Mouse (Mus musculus) left cerebral cortex, adult 8-10 months (tissue): Measurements from ENCODE around the gene Gm11213. TPM values are rescaled to one million over a fixed set of nuclear protein-coding genes. Genes with fewer than 3 reads are reported as not detected.

Source experiments
- DNase-seq, 2 experiments: peaks; one replicate each; pipeline ENCODE4 v3.0.0; 2022; ENCODE audit warnings: low spot score in 2 of 2
- total RNA-seq, 4 experiments: library from RNA; stranded (reverse); gene quantifications; 2 replicates each; pipeline ENCODE4 v1.2.4; 2022

Gm11213 gene
- total RNA-seq, 4 experiments from 2014 or later: not detected

- no peak for DNase-seq
Observed at GRCm38 (mm10) chr4:63580078-63580477, 25.0 kb downstream of the Gm11213 start.

DNA sequence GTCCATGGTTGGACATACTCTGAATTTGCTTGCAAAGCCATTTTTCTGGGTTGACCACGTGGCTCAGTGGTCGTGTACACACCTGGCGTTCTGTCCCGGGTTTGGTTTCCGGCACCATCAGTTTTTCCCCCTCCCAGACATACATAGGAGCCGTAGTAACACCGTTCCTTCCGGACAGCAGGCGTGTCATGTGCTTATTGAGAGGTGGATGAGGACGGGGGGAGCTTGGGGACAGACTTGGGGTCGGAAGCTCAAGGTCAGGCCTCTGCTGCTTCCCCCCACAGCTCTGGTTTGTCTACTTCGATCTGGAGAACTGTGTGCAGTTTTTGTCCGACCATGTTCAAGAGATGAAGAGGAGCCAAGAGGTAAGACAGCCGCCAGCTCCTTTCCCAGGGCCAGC lies 25.4 kb downstream of the Gm11213 start:
- DNase-seq: no peak

- DNase-seq: no peak
Observed at GRCm38 (mm10) chr4:63572621-63573020, 32.4 kb downstream of the Gm11213 start.

DNA sequence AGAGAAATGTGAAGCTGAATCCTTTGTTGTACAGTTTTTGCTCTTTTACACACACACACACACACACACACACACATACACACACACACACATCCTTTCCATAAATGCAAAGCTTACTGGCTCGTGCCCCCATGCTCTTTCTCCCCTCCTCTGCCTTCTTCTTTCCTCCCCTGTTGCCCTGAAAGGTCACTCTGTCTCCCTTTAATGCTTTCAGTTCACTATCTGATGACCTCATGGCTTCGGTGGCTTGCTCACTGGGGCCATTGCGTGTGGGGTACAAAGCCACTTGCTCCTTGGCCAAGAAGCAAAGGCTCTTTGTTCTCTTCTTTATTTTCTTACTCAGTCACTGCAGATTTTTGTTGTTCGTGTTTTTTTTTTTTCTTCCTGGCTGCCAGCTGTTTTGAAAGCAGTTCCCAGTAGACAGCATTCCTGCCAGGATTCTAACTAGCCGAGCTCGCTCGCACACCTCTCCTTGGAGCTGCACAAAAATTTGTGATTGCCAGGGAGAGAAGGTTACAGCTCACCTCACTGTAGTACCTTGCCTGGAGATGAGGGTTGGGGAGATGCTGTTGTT lies 34.8 kb downstream of the Gm11213 start:
- no peak for DNase-seq

DNA sequence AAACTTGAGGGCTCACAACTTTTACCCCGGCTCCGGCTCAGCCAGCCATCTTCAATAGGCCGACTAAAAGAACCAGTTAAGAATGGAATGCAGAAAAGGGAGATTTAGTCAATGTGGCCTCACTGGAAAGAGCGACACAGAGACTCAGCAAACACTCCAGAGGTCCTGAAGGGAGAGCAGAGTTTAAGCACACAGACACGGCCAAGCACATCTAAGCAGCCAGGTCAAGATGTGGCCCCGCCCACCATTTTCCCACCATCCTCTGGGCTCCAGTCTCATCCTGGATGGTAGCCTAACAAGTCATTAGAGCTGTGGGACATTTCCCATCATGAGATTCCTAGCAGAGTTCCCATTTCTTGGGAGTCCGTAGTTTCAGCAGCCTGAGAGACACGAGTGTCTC lies 35.7 kb downstream of the Gm11213 start:
- no peak for DNase-seq

GRCm38 (mm10) chr4:63567712-63568390 lies 37.2 kb downstream of the Gm11213 start:
- DNase-seq: no peak

- no peak for DNase-seq
Observed at GRCm38 (mm10) chr4:63562742-63563141, 42.3 kb downstream of the Gm11213 start.

GRCm38 (mm10) chr4:63561861-63562675 lies 43.0 kb downstream of the Gm11213 start:
- no peak for DNase-seq

GRCm38 (mm10) chr4:63560079-63560478 lies 45.0 kb downstream of the Gm11213 start:
- DNase-seq: no peak

DNA sequence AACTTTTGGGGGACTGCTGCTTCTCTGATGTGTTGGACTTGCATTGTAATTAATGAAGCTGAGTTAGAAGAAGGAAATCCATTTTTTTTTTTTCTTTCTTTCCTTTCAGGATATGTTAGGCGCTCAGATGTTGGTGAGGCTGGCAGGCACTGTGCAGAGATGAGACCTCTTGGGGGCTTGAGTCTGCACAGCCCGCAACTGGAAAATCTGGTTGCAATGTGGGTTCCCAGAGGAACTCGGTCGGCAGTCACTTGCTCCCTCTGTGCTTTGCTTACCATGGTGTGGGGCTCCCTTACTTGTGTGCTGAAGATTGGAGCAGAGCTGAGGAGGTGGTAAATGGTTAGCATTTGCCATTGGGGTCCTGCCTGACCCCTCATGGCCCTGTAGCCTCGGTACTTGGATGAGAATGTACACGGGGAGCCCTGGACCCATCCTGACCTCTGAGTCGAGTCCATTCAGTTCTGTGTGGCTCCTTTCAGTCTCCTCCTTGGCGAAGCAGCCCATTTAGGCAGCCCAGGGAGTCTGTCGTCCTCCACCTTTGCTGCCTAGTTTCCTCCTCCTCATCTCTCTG lies 45.8 kb downstream of the Gm11213 start:
- DNase-seq: no peak

DNA sequence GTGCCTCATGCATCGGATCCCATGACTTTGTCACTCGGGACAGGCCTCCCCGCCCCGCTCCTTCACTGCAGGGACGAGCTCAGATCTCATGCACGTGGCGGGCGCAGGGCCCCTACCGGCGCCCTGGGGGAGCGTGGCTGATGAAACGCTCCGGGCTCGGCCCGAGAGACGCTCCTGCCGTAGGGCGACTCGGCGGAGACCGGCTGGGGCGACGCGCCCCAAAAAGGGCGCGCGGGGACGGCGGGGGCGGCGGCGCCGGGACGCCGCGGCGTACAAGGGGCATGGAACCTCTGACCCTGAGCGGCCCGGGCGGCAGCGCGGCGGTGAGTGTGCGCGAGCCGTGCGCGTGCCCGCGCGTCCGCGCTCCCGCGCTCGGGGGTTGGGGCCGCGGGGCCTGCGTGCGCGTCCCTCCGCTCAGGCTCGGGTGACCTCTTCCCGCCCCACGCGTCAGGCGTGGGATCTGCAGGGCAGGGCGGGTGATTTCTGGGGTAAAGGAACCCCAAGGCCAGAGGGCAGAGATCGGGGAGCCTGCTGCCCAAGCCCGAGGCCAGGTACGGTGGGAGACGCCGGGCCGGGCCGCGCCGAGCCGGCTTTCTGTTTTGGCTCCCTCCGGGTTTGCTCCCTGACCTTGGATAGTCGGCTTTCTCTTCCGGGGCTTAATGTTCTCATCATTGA lies 46.5 kb downstream of the Gm11213 start, which contains the start of gene Tmem268:
Tmem268 (plus strand) TSS at position 375 of the 675 bp plus-strand sequence.
- DNase-seq: peak; percentile 52 to 57

- DNase-seq: no peak
Observed at GRCm38 (mm10) chr4:63557124-63558059, 47.7 kb downstream of the Gm11213 start.

GRCm38 (mm10) chr4:63556665-63557064 lies 48.4 kb downstream of the Gm11213 start:
- no peak for DNase-seq

DNA sequence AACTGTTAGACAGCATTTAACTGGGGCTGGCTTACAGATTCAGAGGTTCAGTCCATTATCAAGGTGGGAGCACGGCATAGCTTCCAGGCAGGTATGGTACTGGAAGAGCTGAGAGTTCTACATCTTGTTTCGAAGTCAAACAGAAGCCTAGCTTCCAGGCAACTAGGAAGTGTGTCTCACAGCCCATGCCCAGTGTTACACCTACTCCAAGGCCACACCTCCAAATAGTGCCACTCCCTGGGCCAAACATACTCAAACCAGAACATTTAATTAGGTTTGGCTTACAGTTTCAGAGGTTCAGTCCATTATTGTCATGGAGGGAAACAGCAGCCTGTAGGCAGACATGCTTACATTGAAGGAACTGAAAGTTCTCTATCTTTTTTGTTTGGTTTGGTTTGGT lies 50.0 kb downstream of the Gm11213 start:
- DNase-seq: no peak

- DNase-seq: no peak
Observed at GRCm38 (mm10) chr4:63554616-63555015, 50.4 kb downstream of the Gm11213 start.

- no peak for DNase-seq
Observed at GRCm38 (mm10) chr4:63553789-63554576, 51.1 kb downstream of the Gm11213 start.

- no peak for DNase-seq
Observed at GRCm38 (mm10) chr4:63552865-63553264, 52.2 kb downstream of the Gm11213 start.

GRCm38 (mm10) chr4:63550908-63551307 lies 54.2 kb downstream of the Gm11213 start:
- no peak for DNase-seq

DNA sequence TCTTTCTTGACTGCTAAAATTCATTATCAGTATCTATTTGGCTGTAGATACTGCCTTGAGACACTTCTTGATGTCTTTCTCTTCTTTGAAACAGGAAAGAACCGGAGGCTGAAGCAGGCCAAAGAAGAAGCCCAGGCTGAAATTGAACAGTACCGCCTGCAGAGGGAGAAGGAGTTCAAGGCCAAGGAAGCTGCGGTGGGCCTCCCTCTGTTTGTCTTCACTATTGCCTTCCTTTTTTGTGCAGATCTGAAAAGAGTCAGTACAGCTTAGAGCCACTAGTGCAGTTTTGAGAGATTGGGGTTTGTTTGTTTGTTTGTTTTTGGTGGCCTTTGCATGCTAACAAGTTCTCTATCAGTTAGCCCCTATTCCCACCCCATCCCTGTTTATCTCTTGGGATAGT lies 56.6 kb downstream of the Gm11213 start:
- no peak for DNase-seq

DNA sequence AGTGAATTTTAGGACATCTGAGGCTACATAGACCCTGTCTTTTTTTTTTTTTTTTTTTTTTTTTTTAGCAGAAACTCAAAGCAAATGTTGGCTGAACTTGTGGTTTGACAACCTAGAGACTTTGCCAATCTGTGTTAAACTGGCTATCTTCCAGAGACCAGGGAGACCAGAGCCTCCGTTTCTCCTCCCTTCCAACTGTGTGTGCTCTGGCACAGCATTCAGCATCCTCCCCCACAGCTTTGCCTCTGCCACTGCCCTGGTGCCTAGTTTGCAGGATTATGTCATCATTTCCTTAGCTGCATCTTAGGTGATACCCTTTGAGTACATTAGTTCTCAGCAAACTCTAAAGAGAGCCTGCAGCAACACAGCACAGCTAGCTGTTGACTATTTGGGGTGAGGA lies 57.3 kb downstream of the Gm11213 start:
- no peak for DNase-seq
